Mouse (Mus musculus) myocyte (in vitro differentiated cells): ENCODE results near the gene Plekhm3. TPM values are rescaled to one million over a fixed set of nuclear protein-coding genes. Genes with fewer than 3 reads are reported as not detected.

Experiments used
- H3K27me3 ChIP-seq: one replicate; pipeline ENCODE4 v1.6.1; 2011; ENCODE audit not compliant: control insufficient read depth, insufficient read depth, insufficient read length
- H3K36me3 ChIP-seq: one replicate; pipeline ENCODE4 v1.6.1; 2011; ENCODE audit not compliant: control insufficient read depth, insufficient read depth
- H3K4me2 ChIP-seq: one replicate; pipeline ENCODE4 v1.6.1; 2011; ENCODE audit warnings: low read depth, control low read depth
- H3K4me3 ChIP-seq: one replicate; pipeline ENCODE4 v1.5.1; 2011; ENCODE audit warnings: mild to moderate bottlenecking, control low read depth, moderate library complexity
- H3K79me2 ChIP-seq: one replicate; pipeline ENCODE4 v1.6.1; 2011; ENCODE audit not compliant: control insufficient read depth, insufficient read depth
- H3ac ChIP-seq: one replicate; pipeline ENCODE4 v1.6.1; 2011; ENCODE audit not compliant: control insufficient read depth, insufficient read length
- CEBPB ChIP-seq: IDR thresholded peaks from 2 replicates; pipeline ENCODE4 v1.6.1; 2011; ENCODE audit warnings: mild to moderate bottlenecking, moderate library complexity; ENCODE audit not compliant: poor library complexity, insufficient read depth, severe bottlenecking
- E2F4 ChIP-seq: IDR thresholded peaks from one replicate; pipeline ENCODE4 v1.6.1; 2011; ENCODE audit warnings: mild to moderate bottlenecking, control low read depth, moderate library complexity; ENCODE audit not compliant: insufficient read depth
- MAX ChIP-seq: IDR thresholded peaks from one replicate; pipeline ENCODE4 v1.6.1; 2011; ENCODE audit warnings: low read depth, mild to moderate bottlenecking, control low read depth
- MYOD1 ChIP-seq, 3 experiments: IDR thresholded peaks; one replicate each; pipeline ENCODE4 v1.6.1; 2011; ENCODE audit warnings: control low read depth in 2 of 3, low read depth in 2 of 3, mild to moderate bottlenecking in 2 of 3, moderate library complexity in 1 of 3; ENCODE audit not compliant: insufficient read length in 2 of 3, control insufficient read depth in 1 of 3
- MYOG ChIP-seq, 3 experiments: IDR thresholded peaks; one replicate each; pipeline ENCODE4 v1.6.1; 2011; ENCODE audit warnings: control low read depth in 2 of 3, low read depth in 2 of 3, mild to moderate bottlenecking in 2 of 3; ENCODE audit not compliant: insufficient read length in 2 of 3, control insufficient read depth in 1 of 3, insufficient read depth in 1 of 3
- POLR2A ChIP-seq: IDR thresholded peaks from one replicate; pipeline ENCODE4 v1.6.1; 2011; ENCODE audit warnings: low read depth, mild to moderate bottlenecking, control low read depth, moderate library complexity; ENCODE audit not compliant: insufficient read length
- POLR2AphosphoS2 ChIP-seq: IDR thresholded peaks from one replicate; pipeline ENCODE4 v1.6.1; 2011; ENCODE audit warnings: low read depth, control low read depth; ENCODE audit not compliant: insufficient read length
- REST ChIP-seq: IDR thresholded peaks from one replicate; pipeline ENCODE4 v1.6.1; 2011; ENCODE audit warnings: mild to moderate bottlenecking, control low read depth, moderate library complexity; ENCODE audit not compliant: insufficient read depth, insufficient read length
- SRF ChIP-seq: IDR thresholded peaks from one replicate; pipeline ENCODE4 v1.6.1; 2011; ENCODE audit warnings: low read depth; ENCODE audit not compliant: control insufficient read depth, insufficient read length
- TCF12 ChIP-seq: IDR thresholded peaks from one replicate; pipeline ENCODE4 v1.6.1; 2011; ENCODE audit warnings: mild to moderate bottlenecking, control low read depth; ENCODE audit not compliant: poor library complexity, insufficient read depth, severe bottlenecking
- TCF3 ChIP-seq: IDR thresholded peaks from one replicate; pipeline ENCODE4 v1.6.1; 2011; ENCODE audit warnings: low read depth, control low read depth; ENCODE audit not compliant: insufficient read length
- USF1 ChIP-seq: IDR thresholded peaks from one replicate; pipeline ENCODE4 v1.6.1; 2011; ENCODE audit warnings: low read depth, mild to moderate bottlenecking, control low read depth, moderate library complexity
- polyA plus RNA-seq: library from polyadenylated mRNA; unstranded; fragments of >200 nt; fragmentation: generic; extraction: Trizol; gene quantifications from one replicate; pipeline ENCODE4 v1.2.1, GENCODE M21; 2012; ENCODE audit warnings: missing spikeins

Plekhm3 gene
- polyA plus RNA-seq, 1 experiment = 3.9 TPM

DNA sequence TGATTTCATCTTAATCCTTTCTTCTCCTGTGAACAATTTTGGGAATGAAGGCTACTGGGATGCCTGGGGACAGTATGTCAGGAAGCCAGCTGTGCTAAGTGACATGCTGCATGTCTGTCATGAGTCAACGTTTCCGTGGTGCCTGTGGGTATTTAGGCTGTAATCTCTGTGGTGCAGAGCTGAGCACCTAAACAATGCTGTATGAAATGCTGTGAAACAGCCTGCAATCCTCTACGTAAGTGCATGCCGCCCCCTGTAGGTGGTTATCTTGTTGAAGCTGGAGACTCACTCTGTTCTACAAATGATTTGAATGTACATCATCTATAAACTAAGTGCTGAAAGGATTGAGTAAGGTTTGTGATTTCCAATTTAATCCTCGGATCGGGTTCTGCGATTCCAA, 29.5 kb upstream of the Plekhm3 start:
- Histone ChIP-seq H3K4me2 (no peak overlapping the region), H3K36me3 (no peaks in the 10 kb centered on the region), H3K27me3 (no peaks in the 10 kb centered on the region), H3ac (no peak overlapping the region), H3K4me3 (no peak overlapping the region), H3K79me2 (no peaks in the 10 kb centered on the region)
- no peak for TF ChIP-seq MYOG (IDR thresholded peaks at IDR 0.05; ENCODE audit: control insufficient read depth in 1 of 3, insufficient read depth in 1 of 3, insufficient read length in 2 of 3, low read depth in 2 of 3)
- no peak for TF ChIP-seq TCF12
- TF ChIP-seq USF1 = no peak
- TF ChIP-seq MAX = no peak
- no peak for TF ChIP-seq SRF
- no peak for TF ChIP-seq POLR2A
- no peak for TF ChIP-seq POLR2AphosphoS2
- no peak for TF ChIP-seq TCF3
- TF ChIP-seq MYOD1 (IDR thresholded peaks at IDR 0.05; ENCODE audit: control insufficient read depth in 1 of 3, insufficient read length in 2 of 3, low read depth in 2 of 3) = peak in 1 of 3 experiments; percentile 39
- no peak for TF ChIP-seq REST
- TF ChIP-seq CEBPB = 0 out of 2 replicates have a peak, but pooled peaks have one; percentile 34

DNA sequence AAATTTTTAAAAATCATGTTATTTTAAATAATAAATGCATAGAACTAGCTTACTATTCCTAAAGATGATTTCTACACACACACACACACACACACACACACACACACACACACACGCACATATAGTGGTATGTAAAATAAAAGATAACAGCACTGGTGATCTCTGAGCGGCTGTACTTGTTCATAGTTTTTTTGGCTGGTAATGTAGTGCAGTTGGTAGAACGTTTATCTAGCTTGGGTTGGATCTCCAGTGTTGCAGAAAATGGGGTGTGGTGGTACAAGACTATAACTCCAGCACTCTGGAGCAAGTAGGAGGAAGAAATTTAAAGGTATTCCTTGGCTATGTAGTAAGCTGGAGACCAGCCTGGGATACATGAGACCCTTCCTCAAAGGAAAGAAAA, 26.6 kb upstream of the Plekhm3 start:
- H3K4me3 ChIP-seq = no peak overlapping the region
- H3K27me3 ChIP-seq = no peaks in the 10 kb centered on the region
- H3K36me3 ChIP-seq = no peaks in the 10 kb centered on the region
- TF ChIP-seq CEBPB (no peak), POLR2AphosphoS2 (no peak), MYOD1 (IDR thresholded peaks at IDR 0.05; ENCODE audit: control insufficient read depth in 1 of 3, insufficient read length in 2 of 3, low read depth in 2 of 3) (no peak)
- no peak overlapping the region for H3ac ChIP-seq
- no peaks in the 10 kb centered on the region for H3K79me2 ChIP-seq
- H3K4me2 ChIP-seq = no peak overlapping the region

DNA sequence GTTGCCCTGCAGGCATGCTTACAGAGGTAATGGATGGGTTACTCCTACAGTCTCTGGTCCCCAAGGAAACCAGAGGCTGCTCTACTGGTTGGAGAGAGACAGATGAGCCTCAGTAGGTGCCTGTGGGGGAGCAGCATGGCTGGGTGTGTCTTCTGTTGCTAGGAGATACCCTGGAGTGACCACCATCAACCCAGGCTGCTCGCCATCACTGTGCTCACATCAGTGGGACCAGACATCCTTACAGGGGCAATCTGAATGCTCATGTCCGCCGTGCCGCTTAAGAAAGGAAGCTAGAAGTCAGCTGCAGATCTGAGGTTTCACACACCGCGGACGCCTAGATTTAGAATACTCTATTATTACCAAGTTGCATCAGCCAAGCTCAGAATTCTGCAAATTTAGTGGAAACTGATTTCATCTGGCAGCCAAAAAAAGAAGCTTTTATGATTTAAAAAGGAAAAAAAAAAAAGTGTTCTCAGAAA, 21.7 kb upstream of the Plekhm3 start:
- Histone ChIP-seq H3K4me2 (no peak overlapping the region), H3K36me3 (no peaks in the 10 kb centered on the region), H3ac (no peak overlapping the region), H3K4me3 (no peak overlapping the region), H3K79me2 (no peaks in the 10 kb centered on the region), H3K27me3 (no peaks in the 10 kb centered on the region)
- TF ChIP-seq MYOG (IDR thresholded peaks at IDR 0.05; ENCODE audit: control insufficient read depth in 1 of 3, insufficient read depth in 1 of 3, insufficient read length in 2 of 3, low read depth in 2 of 3) = no peak
- peak; percentile 35; the same call in 1 of the 2 replicates for TF ChIP-seq CEBPB

DNA sequence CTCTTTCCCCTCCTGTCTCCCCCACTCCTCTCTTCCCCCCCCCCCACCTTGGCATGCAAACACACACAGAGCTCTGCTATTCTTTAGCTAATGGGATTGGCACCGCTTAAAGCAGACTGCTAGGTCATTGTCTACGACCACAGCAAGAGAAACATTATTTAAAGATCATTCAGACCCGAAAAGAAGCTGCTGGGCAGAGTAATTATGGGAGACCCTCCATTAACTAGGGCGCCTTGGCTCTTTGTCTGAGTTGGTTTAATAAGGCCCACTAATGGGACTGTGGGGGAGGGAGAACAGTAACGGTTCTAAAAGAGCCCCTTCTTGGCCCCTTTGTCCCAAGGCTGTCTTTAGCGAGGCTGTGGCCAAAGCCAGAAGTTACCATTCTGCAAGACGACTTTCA, 18.7 kb upstream of the Plekhm3 start:
- Histone ChIP-seq H3K4me3 (no peak overlapping the region), H3K4me2 (no peak overlapping the region), H3K27me3 (no peaks in the 10 kb centered on the region)

DNA sequence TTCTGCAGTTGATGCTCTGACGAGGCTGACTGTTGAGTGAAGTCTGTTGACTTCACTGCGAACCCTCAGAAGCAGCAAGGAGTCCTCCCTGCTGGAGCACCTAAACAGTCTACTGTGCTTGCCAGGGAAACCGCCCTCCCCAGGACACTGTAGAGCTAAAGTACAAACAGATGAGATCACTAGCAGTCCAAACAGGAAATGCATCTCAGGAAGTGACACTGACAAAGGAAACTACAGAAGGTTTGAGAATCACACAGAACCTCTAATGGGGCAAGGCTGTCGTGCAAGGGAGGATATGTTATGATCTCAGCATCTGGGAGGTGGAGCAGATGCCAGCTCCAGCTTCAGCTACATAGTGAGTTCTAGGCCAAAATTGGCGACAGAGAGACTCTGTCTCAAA, 14.1 kb upstream of the Plekhm3 start:
- Histone ChIP-seq H3K4me2 (peak overlapping the region; percentile 25), H3K36me3 (no peaks in the 10 kb centered on the region), H3K27me3 (no peaks in the 10 kb centered on the region), H3ac (no peak overlapping the region), H3K4me3 (no peak overlapping the region), H3K79me2 (no peaks in the 10 kb centered on the region)
- no peak for TF ChIP-seq E2F4
- no peak for TF ChIP-seq SRF
- no peak for TF ChIP-seq POLR2AphosphoS2
- TF ChIP-seq MYOD1 (IDR thresholded peaks at IDR 0.05; ENCODE audit: control insufficient read depth in 1 of 3, insufficient read length in 2 of 3, low read depth in 2 of 3) = no peak
- TF ChIP-seq REST = no peak
- no peak for TF ChIP-seq USF1
- TF ChIP-seq CEBPB = no peak
- no peak for TF ChIP-seq TCF3

More for the DNA sequence above, 18.7 kb upstream of the Plekhm3 start:
- no peaks in the 10 kb centered on the region for H3K36me3 ChIP-seq
- H3K79me2 ChIP-seq = no peaks in the 10 kb centered on the region
- no peak for TF ChIP-seq USF1
- no peak for TF ChIP-seq CEBPB
- TF ChIP-seq MYOG (IDR thresholded peaks at IDR 0.05; ENCODE audit: control insufficient read depth in 1 of 3, insufficient read depth in 1 of 3, insufficient read length in 2 of 3, low read depth in 2 of 3) = no peak
- TF ChIP-seq POLR2AphosphoS2 = no peak
- no peak for TF ChIP-seq TCF3
- TF ChIP-seq REST = no peak
- TF ChIP-seq MAX = no peak
- no peak for TF ChIP-seq MYOD1 (IDR thresholded peaks at IDR 0.05; ENCODE audit: control insufficient read depth in 1 of 3, insufficient read length in 2 of 3, low read depth in 2 of 3)
- TF ChIP-seq SRF = no peak
- TF ChIP-seq E2F4 = no peak
- no peak overlapping the region for H3ac ChIP-seq
